Mouse (Mus musculus): Measurements from ENCODE around the gene Lrig2. TPM values are rescaled to one million over a fixed set of nuclear protein-coding genes. Genes with fewer than 3 reads are reported as not detected.

The Lrig2 gene
- total RNA-seq, 2 experiments from 2014 or later, result 33.4 to 33.5 TPM

DNA sequence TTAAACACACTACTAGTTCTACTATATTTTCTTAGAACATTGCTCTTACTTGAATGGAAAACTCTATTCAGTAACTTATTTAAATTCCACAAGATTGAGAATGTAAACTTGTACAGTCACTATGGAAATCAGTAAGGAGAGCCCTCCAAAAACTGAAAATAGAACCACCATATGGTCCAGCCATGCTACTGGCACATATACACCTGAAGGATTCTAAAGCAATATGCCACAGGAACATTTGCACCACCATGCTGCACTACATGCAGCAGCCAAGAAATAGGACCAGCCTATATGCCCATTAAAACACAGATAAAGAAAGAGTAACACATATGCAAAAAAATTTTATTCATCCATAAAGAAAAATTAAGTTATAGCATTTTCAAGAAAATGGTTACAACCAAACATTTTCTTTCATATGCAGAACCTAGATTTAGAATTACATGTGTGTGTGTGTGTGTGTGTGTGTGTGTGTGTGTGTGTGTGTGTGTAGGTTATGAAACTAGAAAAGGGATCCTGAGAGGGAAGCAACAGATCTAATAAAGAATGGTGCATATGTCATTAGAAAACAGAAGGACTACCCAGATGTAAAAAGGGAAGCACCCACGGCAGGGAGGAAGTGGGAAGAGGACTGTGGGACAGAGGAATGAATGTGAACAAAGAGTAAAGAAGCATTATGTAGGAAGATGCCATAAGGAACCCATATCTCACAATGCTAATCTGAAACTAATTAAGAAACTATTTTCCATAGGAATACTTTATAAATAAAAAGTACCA is 30.6 kb downstream of the Lrig2 start:
- no peak for TF ChIP-seq CTCF (conservative IDR thresholded peaks at IDR 0.05)
- no peak overlapping the region for H3K4me3 ChIP-seq
- peak in 1 of 2 experiments; percentile 10 for DNase-seq (ENCODE audit: low spot score in 2 of 2)
- H3K27ac ChIP-seq, result no peak overlapping the region

- no peak overlapping the region for H3K4me3 ChIP-seq
- H3K27ac ChIP-seq, result no peak overlapping the region
- no peak for TF ChIP-seq CTCF (conservative IDR thresholded peaks at IDR 0.05)
- no peak for DNase-seq (ENCODE audit: low spot score in 2 of 2)
Measured at GRCm38 (mm10) chr3:104478056-104478455, 33.7 kb downstream of the Lrig2 start.

- DNase-seq (ENCODE audit: low spot score in 2 of 2), result no peak
- H3K27ac ChIP-seq, result no peak overlapping the region
- H3K4me3 ChIP-seq, result no peak overlapping the region
- no peak for TF ChIP-seq CTCF (conservative IDR thresholded peaks at IDR 0.05)
Measured at GRCm38 (mm10) chr3:104469421-104469820, 42.3 kb downstream of the Lrig2 start.

GRCm38 (mm10) chr3:104461226-104461625 is 50.5 kb downstream of the Lrig2 start:
- no peak for TF ChIP-seq CTCF (conservative IDR thresholded peaks at IDR 0.05)
- no peak overlapping the region for H3K27ac ChIP-seq
- H3K4me3 ChIP-seq, result no peak overlapping the region
- DNase-seq (ENCODE audit: low spot score in 2 of 2), result no peak

GRCm38 (mm10) chr3:104458588-104458987 is 53.1 kb downstream of the Lrig2 start:
- no peak overlapping the region for H3K27ac ChIP-seq
- no peak for DNase-seq (ENCODE audit: low spot score in 2 of 2)
- TF ChIP-seq CTCF (conservative IDR thresholded peaks at IDR 0.05), result no peak
- H3K4me3 ChIP-seq, result no peak overlapping the region

GRCm38 (mm10) chr3:104455506-104456275 is 56.0 kb downstream of the Lrig2 start:
- H3K4me3 ChIP-seq, result no peak overlapping the region
- H3K27ac ChIP-seq, result no peak overlapping the region
- TF ChIP-seq CTCF (conservative IDR thresholded peaks at IDR 0.05), result no peak
- DNase-seq (ENCODE audit: low spot score in 2 of 2), result no peak

DNA sequence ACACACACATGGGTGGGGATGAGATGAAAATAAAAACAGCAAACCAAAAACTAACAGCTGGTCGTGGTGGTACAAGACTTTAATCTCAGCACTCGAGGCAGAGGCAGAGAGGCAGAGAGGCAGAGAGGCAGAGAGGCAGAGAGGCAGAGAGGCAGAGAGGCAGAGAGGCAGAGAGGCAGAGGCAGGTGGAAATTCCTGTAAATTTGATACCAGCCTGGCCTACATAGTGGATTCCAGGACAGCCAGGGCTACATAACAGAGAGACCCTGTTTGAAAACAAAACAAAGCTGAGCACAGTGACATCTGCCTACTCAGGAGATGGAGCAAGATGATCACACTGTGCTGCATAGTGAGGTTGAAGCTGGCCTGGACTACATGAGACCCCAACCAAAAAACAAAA is 64.5 kb downstream of the Lrig2 start:
- no peak for DNase-seq (ENCODE audit: low spot score in 2 of 2)
- TF ChIP-seq CTCF (conservative IDR thresholded peaks at IDR 0.05), result no peak
- no peak overlapping the region for H3K27ac ChIP-seq
- H3K4me3 ChIP-seq, result no peak overlapping the region

- Histone ChIP-seq H3K4me3 (no peak overlapping the region), H3K27ac (no peak overlapping the region)
- TF ChIP-seq CTCF (conservative IDR thresholded peaks at IDR 0.05), result no peak
- no peak for DNase-seq (ENCODE audit: low spot score in 2 of 2)
Measured at GRCm38 (mm10) chr3:104446689-104447088, 65.0 kb downstream of the Lrig2 start.

DNA sequence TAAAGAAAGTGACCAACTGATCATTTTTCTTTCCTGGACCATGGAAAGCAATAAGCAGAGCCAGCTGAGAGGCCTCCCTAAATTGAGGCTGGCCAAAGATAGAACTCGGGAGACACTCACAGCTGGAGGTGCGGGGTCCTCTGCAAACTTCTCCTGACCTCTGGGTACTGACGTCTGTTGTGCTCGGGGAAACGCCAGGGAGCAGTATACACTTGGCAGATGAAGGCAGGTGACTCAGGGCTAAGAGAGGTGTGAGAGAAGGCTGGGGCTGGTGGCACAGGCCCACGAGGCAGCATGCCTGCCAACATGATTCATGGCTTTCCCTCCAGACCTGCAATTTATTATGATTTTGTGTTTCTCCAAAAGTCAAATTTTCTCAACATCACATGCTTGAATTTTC is 66.1 kb downstream of the Lrig2 start:
- Histone ChIP-seq H3K4me3 (no peak overlapping the region), H3K27ac (no peak overlapping the region)
- TF ChIP-seq CTCF (conservative IDR thresholded peaks at IDR 0.05), result peak; percentile 12; the same call in 1 of the 2 replicates
- no peak for DNase-seq (ENCODE audit: low spot score in 2 of 2)

DNA sequence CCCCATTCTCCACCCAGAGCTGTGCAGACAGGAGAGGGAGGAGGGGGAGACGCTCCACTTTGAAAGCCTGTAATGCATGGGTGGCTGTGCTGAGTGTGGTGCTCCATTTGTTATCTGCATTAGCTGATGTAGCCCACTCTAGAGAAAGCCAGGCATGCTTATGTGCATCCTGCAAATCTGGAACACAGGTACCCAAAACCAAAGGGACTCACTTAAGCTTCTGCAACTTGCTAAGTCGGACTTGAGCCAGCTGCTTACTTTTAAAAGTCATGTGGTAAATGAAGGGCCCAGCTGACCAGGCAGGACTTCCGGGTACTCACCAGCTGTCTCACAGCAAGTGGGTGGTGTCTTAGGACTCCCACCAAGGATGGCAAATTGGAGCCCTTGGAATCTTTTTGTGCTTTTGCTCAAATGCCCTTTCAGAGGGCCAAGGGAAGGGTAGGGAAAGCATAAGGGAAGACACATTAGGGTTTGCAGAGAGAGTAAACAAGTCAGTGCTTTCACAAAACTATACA is 66.7 kb downstream of the Lrig2 start:
- no peak for DNase-seq (ENCODE audit: low spot score in 2 of 2)
- no peak for TF ChIP-seq CTCF (conservative IDR thresholded peaks at IDR 0.05)

GRCm38 (mm10) chr3:104444082-104444481 is 67.6 kb downstream of the Lrig2 start:
- Histone ChIP-seq H3K4me3 (no peak overlapping the region), H3K27ac (no peak overlapping the region)
- no peak for DNase-seq (ENCODE audit: low spot score in 2 of 2)
- no peak for TF ChIP-seq CTCF (conservative IDR thresholded peaks at IDR 0.05)

More for the DNA sequence above, 66.7 kb downstream of the Lrig2 start:
- H3K27ac ChIP-seq, result no peak overlapping the region
- H3K4me3 ChIP-seq, result no peak overlapping the region

GRCm38 (mm10) chr3:104442357-104442756 is 69.4 kb downstream of the Lrig2 start:
- H3K4me3 ChIP-seq, result peak overlapping the region; percentile 56
- TF ChIP-seq CTCF (conservative IDR thresholded peaks at IDR 0.05), result no peak
- H3K27ac ChIP-seq, result peak overlapping the region; percentile 81; the same call in 1 of the 2 replicates
- no peak for DNase-seq (ENCODE audit: low spot score in 2 of 2)

GRCm38 (mm10) chr3:104441870-104442283 is 69.8 kb downstream of the Lrig2 start:
- Histone ChIP-seq H3K4me3 (peak overlapping the region; percentile 56), H3K27ac (peak overlapping the region; percentile 81)
- DNase-seq (ENCODE audit: low spot score in 2 of 2), result peak; percentile 93 to 98
- TF ChIP-seq CTCF (conservative IDR thresholded peaks at IDR 0.05), result peak; percentile 99

Measured in layer of hippocampus, adult 2 months (tissue).